10 mouse cellular contexts compared by ENCODE assay signal in genomic region chr11:116215181-116215580, GRCm38 (mm10). TPM values are rescaled to one million over a fixed set of nuclear protein-coding genes. Genes with fewer than 3 reads are reported as not detected.
DNase-seq lines count a peak whose midpoint lies in the region; ATAC-seq and TF ChIP-seq lines count a peak whose summit lies in the region.
"Had no signal": no experiment of that assay in that cellular context is flagged by ENCODE, and none has a peak within 500 bp of the region (broad histone marks: within the 10 kb centered on the region; RNA-seq: fewer than 3 reads in every experiment).

No protein-coding gene starts in this region.

- no peaks in the 10 kb centered on the region for H3K9me3 ChIP-seq in liver, embryonic 11.5 days (ENCODE audit: control insufficient read depth, low read length)
- no peaks in the 10 kb centered on the region for H3K9me3 ChIP-seq in ES-Bruce4 (replicated peaks; ENCODE audit: control insufficient read depth, insufficient read depth, low read length, poor library complexity, severe bottlenecking)

- no peak overlapping the region for H3K4me3 ChIP-seq in liver, adult 2 months (ENCODE audit: insufficient read depth, low read depth, low read length)
- H3K4me3 ChIP-seq in liver, embryonic 11.5 days (ENCODE audit: low read depth, low read length), result no peak overlapping the region
- no peak overlapping the region for H3K4me3 ChIP-seq in ES-Bruce4 (ENCODE audit: low read depth, low read length)

- H3K9ac ChIP-seq in liver, adult 2 months (ENCODE audit: low read depth, low read length), result no peak overlapping the region
- no peak overlapping the region for H3K9ac ChIP-seq in liver, embryonic 11.5 days (ENCODE audit: low read depth, low read length)
- H3K9ac ChIP-seq in ES-Bruce4 (ENCODE audit: low read depth, poor library complexity, severe bottlenecking), result no peak overlapping the region

- H3K79me2 ChIP-seq in liver, adult 2 months (ENCODE audit: control insufficient read depth, insufficient read depth, low read length), result no peaks in the 10 kb centered on the region

- H3K27me3 ChIP-seq in liver, adult 2 months (ENCODE audit: control insufficient read depth, insufficient read depth, low read length), result no peaks in the 10 kb centered on the region
- H3K27me3 ChIP-seq in liver, embryonic 11.5 days (replicated peaks; ENCODE audit: control insufficient read depth, insufficient read depth, low read length), result no peaks in the 10 kb centered on the region
- no peaks in the 10 kb centered on the region for H3K27me3 ChIP-seq in ES-Bruce4 (ENCODE audit: control insufficient read depth, insufficient read depth, low read length, poor library complexity, severe bottlenecking)

- no peak overlapping the region for H3K27ac ChIP-seq in liver, adult 2 months (replicated peaks; ENCODE audit: insufficient read depth, low read depth, low read length)
- no peak overlapping the region for H3K27ac ChIP-seq in liver, embryonic 11.5 days (ENCODE audit: low read depth, low read length)
- no peak overlapping the region for H3K27ac ChIP-seq in ES-Bruce4 (ENCODE audit: insufficient read depth, low read length)

- H3K4me2 ChIP-seq in liver, embryonic 11.5 days, result no peak overlapping the region

- peaks cover 31% of the 10 kb centered on the region for H3K4me1 ChIP-seq in liver, adult 2 months (ENCODE audit: control insufficient read depth, insufficient read depth, low read length)
- H3K4me1 ChIP-seq in liver, embryonic 11.5 days (replicated peaks; ENCODE audit: control insufficient read depth, insufficient read depth, low read length), result peaks cover 17% of the 10 kb centered on the region
- H3K4me1 ChIP-seq in ES-Bruce4 (ENCODE audit: control insufficient read depth, insufficient read depth, low read length), result peaks cover 3% of the 10 kb centered on the region

- TF ChIP-seq POLR2A in liver, adult 2 months (IDR thresholded peaks at IDR 0.05; ENCODE audit: extremely low read depth, insufficient read depth, low read length), result no peak
- no peak for TF ChIP-seq POLR2A in ES-Bruce4 (IDR thresholded peaks at IDR 0.05; ENCODE audit: insufficient read depth, low read length)

- DNase-seq in embryo, embryonic 10.5 days (ENCODE audit: low spot score), result peak; percentile 31
- DNase-seq in embryo, embryonic 10 days (ENCODE audit: low spot score), result no peak
- DNase-seq in liver, adult 2 months (ENCODE audit: extremely low read depth, low read depth, low spot score), result no peak
- DNase-seq in liver, embryonic 11.5 days (ENCODE audit: low spot score), result no peak
- no peak for DNase-seq in urinary bladder, postnatal 4 days (ENCODE audit: low spot score in 2 of 2)
- no peak for DNase-seq in left cerebral cortex, adult 8-10 months (ENCODE audit: low spot score in 2 of 2)
- DNase-seq: gastrocnemius, postnatal 36 days had no signal

- no peaks in the 10 kb centered on the region for H3K36me3 ChIP-seq in liver, adult 2 months (ENCODE audit: control insufficient read depth, insufficient read depth, low read length)
- H3K36me3 ChIP-seq in liver, embryonic 11.5 days (ENCODE audit: control insufficient read depth, insufficient read depth, low read length), result no peaks in the 10 kb centered on the region
- H3K36me3 ChIP-seq in ES-Bruce4 (ENCODE audit: control insufficient read depth, insufficient read depth, low read length, poor library complexity, severe bottlenecking), result no peaks in the 10 kb centered on the region

- TF ChIP-seq EP300 in ES-Bruce4 (IDR thresholded peaks at IDR 0.05; ENCODE audit: insufficient read depth, low read depth, low read length), result no peak

- ATAC-seq in liver, embryonic 11.5 days (replicated peaks; ENCODE audit: low FRiP score), result no peak
- peak; percentile 43 for ATAC-seq in megakaryocyte progenitor cell, adult 5-6 weeks (replicated peaks; ENCODE audit: poor library complexity)
- ATAC-seq: hindbrain, embryonic 16.5 days had no signal

- WGBS in liver, adult 2 months, result 94% methylated on average over 7 of the region's 7 CpGs
- WGBS in liver, embryonic 11.5 days, result 77% methylated on average over 7 of the region's 7 CpGs

- TF ChIP-seq CTCF in liver, adult 2 months (IDR thresholded peaks at IDR 0.05; ENCODE audit: low read depth, low read length), result peak; percentile 67
- peak; percentile 76 for TF ChIP-seq CTCF in ES-Bruce4 (IDR thresholded peaks at IDR 0.05; ENCODE audit: low read depth, low read length)

RNA-seq across cellular contexts. Expression of gene Acox1, which starts 16.3 kb away (rescaled TPM):
- total RNA-seq in liver, adult 2 months (2014; rRNA removed), result 994 and 1,028 TPM in 2 replicates
- polyA plus RNA-seq in liver, adult 2 months (2012; rRNA removed), result 683 and 720 TPM in 2 replicates
- 22.7 and 23.6 TPM in 2 replicates for polyA plus RNA-seq in liver, embryonic 11.5 days (2014; fragmentation: Nextera tagmentation; extraction: Ambion mirVana)
- 18.0 and 19.2 TPM in 2 replicates for polyA plus RNA-seq in ES-Bruce4 (2011; ENCODE audit: insufficient read depth, insufficient read length, low read depth, missing spikeins)
- 16.2 and 17.0 TPM in 2 replicates for total RNA-seq in megakaryocyte progenitor cell, adult 5-6 weeks (2015)
- 15.6 and 15.9 TPM in 2 replicates for total RNA-seq in megakaryocyte progenitor cell, adult 5-6 weeks (2017)
- total RNA-seq in left cerebral cortex, adult 8-10 months (2022), result 100 to 1,000 TPM; 122 to 132 (median 126) TPM

RNA-seq across cellular contexts. Expression of gene Ten1, which starts 16.5 kb away (rescaled TPM):
- total RNA-seq in liver, adult 2 months (2014; rRNA removed), result 3.0 and 5.3 TPM in 2 replicates
- polyA plus RNA-seq in liver, adult 2 months (2012; rRNA removed), result 2.3 and 3.0 TPM in 2 replicates
- 62.3 and 63.8 TPM in 2 replicates for polyA plus RNA-seq in liver, embryonic 11.5 days (2014; fragmentation: Nextera tagmentation; extraction: Ambion mirVana)
- 14.5 and 16.5 TPM in 2 replicates for polyA plus RNA-seq in ES-Bruce4 (2011; ENCODE audit: insufficient read depth, insufficient read length, low read depth, missing spikeins)
- 63.8 and 66.9 TPM in 2 replicates for total RNA-seq in megakaryocyte progenitor cell, adult 5-6 weeks (2015)
- total RNA-seq in megakaryocyte progenitor cell, adult 5-6 weeks (2017), result 21.4 and 41.1 TPM in 2 replicates
- 10 to 100 TPM; 34.4 to 47.6 (median 39.6) TPM for total RNA-seq in left cerebral cortex, adult 8-10 months (2022)

RNA-seq across cellular contexts. Expression of gene Evpl, which starts 22.7 kb away (rescaled TPM):
- 0.07 and 0.18 TPM in 2 replicates for total RNA-seq in liver, adult 2 months (2014; rRNA removed)
- 0.12 and 0.16 TPM in 2 replicates for polyA plus RNA-seq in liver, adult 2 months (2012; rRNA removed)
- polyA plus RNA-seq in liver, embryonic 11.5 days (2014; fragmentation: Nextera tagmentation; extraction: Ambion mirVana), result 0.56 TPM in 2 replicates
- 2.6 and 3.1 TPM in 2 replicates for polyA plus RNA-seq in ES-Bruce4 (2011; ENCODE audit: insufficient read depth, insufficient read length, low read depth, missing spikeins)
- total RNA-seq in megakaryocyte progenitor cell, adult 5-6 weeks (2015), result 0.05 and 0.24 TPM in 2 replicates
- 1.2 and 2.0 TPM in 2 replicates for total RNA-seq in megakaryocyte progenitor cell, adult 5-6 weeks (2017)
- total RNA-seq in left cerebral cortex, adult 8-10 months (2022), result 1 to 10 TPM; 2.1 to 2.8 (median 2.5) TPM

RNA-seq across cellular contexts. Expression of gene Fbf1, which starts 47.2 kb away (rescaled TPM):
- 5.6 and 9.0 TPM in 2 replicates for total RNA-seq in liver, adult 2 months (2014; rRNA removed)
- 3.6 and 4.5 TPM in 2 replicates for polyA plus RNA-seq in liver, adult 2 months (2012; rRNA removed)
- polyA plus RNA-seq in liver, embryonic 11.5 days (2014; fragmentation: Nextera tagmentation; extraction: Ambion mirVana), result 20.1 and 23.3 TPM in 2 replicates
- 26.2 and 29.5 TPM in 2 replicates for polyA plus RNA-seq in ES-Bruce4 (2011; ENCODE audit: insufficient read depth, insufficient read length, low read depth, missing spikeins)
- 9.6 and 10.0 TPM in 2 replicates for total RNA-seq in megakaryocyte progenitor cell, adult 5-6 weeks (2015)
- total RNA-seq in megakaryocyte progenitor cell, adult 5-6 weeks (2017), result 14.2 and 23.8 TPM in 2 replicates
- total RNA-seq in left cerebral cortex, adult 8-10 months (2022), result 10 to 100 TPM; 68.8 to 81.3 (median 76.5) TPM

RNA-seq across cellular contexts. Expression of gene Srp68, which starts 58.8 kb away (rescaled TPM):
- total RNA-seq in liver, adult 2 months (2014; rRNA removed), result 19.9 and 25.2 TPM in 2 replicates
- 32.6 and 36.3 TPM in 2 replicates for polyA plus RNA-seq in liver, adult 2 months (2012; rRNA removed)
- polyA plus RNA-seq in liver, embryonic 11.5 days (2014; fragmentation: Nextera tagmentation; extraction: Ambion mirVana), result 88.4 and 89.4 TPM in 2 replicates
- polyA plus RNA-seq in ES-Bruce4 (2011; ENCODE audit: insufficient read depth, insufficient read length, low read depth, missing spikeins), result 101 and 107 TPM in 2 replicates
- total RNA-seq in megakaryocyte progenitor cell, adult 5-6 weeks (2015), result 59.1 and 65.6 TPM in 2 replicates
- total RNA-seq in megakaryocyte progenitor cell, adult 5-6 weeks (2017), result 63.1 and 67.3 TPM in 2 replicates
- 10 to 100 TPM; 66.5 to 72.8 (median 70.5) TPM for total RNA-seq in left cerebral cortex, adult 8-10 months (2022)

Comparison
In these comparisons a context has a peak if more than half of its experiments do, and no peak if none do; other contexts are left out.
1. RNA of gene Acox1, which starts 16.3 kb away (total RNA-seq): 994 to 1,028 TPM in liver, adult 2 months and 122 to 132 TPM in left cerebral cortex, adult 8-10 months; 15.6 to 17.0 TPM in megakaryocyte progenitor cell, adult 5-6 weeks; every median in the first group is over 4 times any median in the second.